Mouse (Mus musculus) midbrain, embryonic 11.5 days (tissue): ENCODE measurements around the gene Ccl27b. TPM values are rescaled to one million over a fixed set of nuclear protein-coding genes. Genes with fewer than 3 reads are reported as not detected.
"Not testable (repeated sequence)": the region's sequence is repeated elsewhere in the genome, so short reads cannot be mapped to it uniquely, and the experiment has no call there.

ENCODE experiments used
- ATAC-seq: fragments of 200-750 bp; cut with Nextera tagmentation; 2 replicates; pipeline ENCODE4 v1.8.0; 2017; ENCODE audit warnings: moderate TSS enrichment, moderate library complexity; ENCODE audit not compliant: low FRiP score
- DNase-seq: peaks from one replicate; pipeline ENCODE4 v3.0.0; 2015; ENCODE audit warnings: low spot score; ENCODE audit errors: missing footprints
- H3K27ac ChIP-seq: fragments of 300-500 bp; sonication (generic); 2 replicates; pipeline ENCODE4 v1.5.1; 2014; ENCODE audit warnings: low read depth, low read length
- H3K27me3 ChIP-seq: fragments of 300-500 bp; sonication (generic); 2 replicates; pipeline ENCODE4 v1.6.1; 2014; ENCODE audit warnings: mild to moderate bottlenecking, low read length, moderate library complexity, mixed read lengths; ENCODE audit not compliant: control insufficient read depth, insufficient read depth
- H3K36me3 ChIP-seq: fragments of 300-500 bp; sonication (generic); 2 replicates; pipeline ENCODE4 v1.6.1; 2014; ENCODE audit warnings: mild to moderate bottlenecking, low read length, moderate library complexity, mixed read lengths; ENCODE audit not compliant: control insufficient read depth, insufficient read depth
- H3K4me1 ChIP-seq: fragments of 300-500 bp; sonication (generic); 2 replicates; pipeline ENCODE4 v1.6.1; 2014; ENCODE audit warnings: low read length; ENCODE audit not compliant: control insufficient read depth, insufficient read depth
- H3K4me2 ChIP-seq: fragments of 300-500 bp; sonication (generic); 2 replicates; pipeline ENCODE4 v1.6.1; 2014; ENCODE audit warnings: mild to moderate bottlenecking, moderate library complexity
- H3K4me3 ChIP-seq: fragments of 300-500 bp; sonication (generic); 2 replicates; pipeline ENCODE4 v1.5.1; 2014; ENCODE audit warnings: low read depth, low read length
- H3K9ac ChIP-seq: fragments of 300-500 bp; sonication (generic); 2 replicates; pipeline ENCODE4 v1.6.1; 2014; ENCODE audit warnings: low read length
- H3K9me3 ChIP-seq: fragments of 300-500 bp; sonication (generic); 2 replicates; pipeline ENCODE4 v1.6.1; 2016; ENCODE audit warnings: low read length; ENCODE audit not compliant: control insufficient read depth
- WGBS: fragments of 180-500 bp; shearing (Covaris S2); extraction: QIAGEN DNeasy Blood & Tissue Kit; methylation state at CpG from one replicate; pipeline ENCODE4 v1.1.7; 2014; 5-methylcytosine and 5-hydroxymethylcytosine counted together
- polyA plus RNA-seq: library from polyadenylated mRNA; unstranded; fragments of >200 nt; fragmentation: Nextera tagmentation; extraction: Ambion mirVana; gene quantifications from 2 replicates; pipeline ENCODE4 v1.2.1, GENCODE M21; 2014

Gene Ccl27b
- not detected in 2 replicates for polyA plus RNA-seq

DNA sequence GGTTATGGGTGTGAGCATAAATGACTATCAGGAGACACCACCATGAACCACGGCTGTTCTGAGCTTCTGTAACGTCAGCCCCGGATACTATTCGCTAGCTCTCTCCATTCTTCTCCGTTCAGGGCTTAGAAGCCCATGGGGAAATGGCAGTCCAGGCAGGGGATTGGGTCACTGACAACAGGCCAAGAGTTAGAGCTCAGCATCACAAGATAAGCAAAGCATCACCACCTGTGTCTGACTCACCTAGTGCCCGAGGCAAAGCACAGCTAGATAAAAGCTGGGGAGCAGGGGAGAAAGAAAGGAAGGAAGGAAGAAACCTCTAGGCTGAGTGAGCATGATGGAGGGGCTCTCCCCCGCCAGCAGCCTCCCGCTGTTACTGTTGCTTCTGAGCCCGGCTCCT is at the start of gene Ccl27b:
Gene Ccl27b (plus strand): TSS at position 301 of the 400 bp plus-strand sequence.
- not testable (repeated sequence) for DNase-seq, H3K4me2 ChIP-seq, H3K27me3 ChIP-seq, H3K36me3 ChIP-seq, H3K4me1 ChIP-seq, H3K9ac ChIP-seq, H3K4me3 ChIP-seq, H3K27ac ChIP-seq, ATAC-seq, H3K9me3 ChIP-seq
- WGBS: no CpG with 5 or more reads among the region's 9 CpGs

DNA sequence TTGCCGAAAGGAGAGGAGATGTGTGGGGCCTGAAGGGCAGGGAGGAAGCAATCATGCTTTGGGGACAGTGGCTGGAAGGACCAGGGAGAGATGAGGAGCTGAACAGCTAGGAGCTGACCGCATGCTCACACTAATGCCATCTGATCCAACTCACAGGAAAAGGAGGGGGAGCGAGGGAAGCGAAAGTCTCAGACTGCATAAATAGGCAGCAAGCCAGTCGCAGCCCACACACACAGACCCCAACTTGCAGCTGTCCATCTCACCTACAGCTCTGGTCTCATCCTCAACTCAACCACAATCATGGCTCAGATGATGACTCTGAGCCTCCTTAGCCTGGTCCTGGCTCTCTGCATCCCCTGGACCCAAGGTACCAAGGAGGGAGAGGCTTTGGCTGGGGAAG is 43.2 kb upstream of the Ccl27b start, which contains the start of gene Gm10591:
Gene Gm10591 (plus strand): TSS at position 301 of the 400 bp plus-strand sequence.
- H3K4me2 ChIP-seq, H3K27ac ChIP-seq, H3K9ac ChIP-seq, ATAC-seq, H3K36me3 ChIP-seq, H3K27me3 ChIP-seq, H3K9me3 ChIP-seq, H3K4me3 ChIP-seq, H3K4me1 ChIP-seq, DNase-seq: not testable (repeated sequence)
- WGBS: no CpG with 5 or more reads among the region's 5 CpGs

DNA sequence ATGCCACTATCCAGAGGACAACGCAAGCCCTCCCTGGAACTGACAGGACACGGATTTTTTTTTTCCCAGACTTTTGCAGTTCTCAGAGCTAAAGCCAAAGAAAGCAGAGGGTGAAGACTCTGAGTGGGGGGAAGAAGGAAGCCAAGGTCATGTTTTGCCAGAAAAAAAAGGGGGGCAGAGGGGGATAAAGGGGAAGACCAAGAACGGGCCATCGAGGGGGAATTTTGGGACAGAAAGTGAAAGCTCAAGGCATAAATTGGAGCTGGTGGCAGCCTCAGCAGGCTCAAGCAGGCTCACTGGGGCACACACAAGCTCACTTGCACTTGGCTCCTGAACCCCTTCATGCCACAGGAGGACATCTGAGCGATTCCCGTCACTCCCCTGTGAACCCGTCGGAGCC is 25.6 kb upstream of the Ccl27b start, which contains the start of gene Gm2564:
Gene Gm2564 (plus strand): TSS at position 301 of the 400 bp plus-strand sequence.
- not testable (repeated sequence) for H3K36me3 ChIP-seq, H3K27me3 ChIP-seq, H3K4me3 ChIP-seq, DNase-seq, H3K4me2 ChIP-seq, H3K4me1 ChIP-seq, H3K9me3 ChIP-seq, ATAC-seq, H3K9ac ChIP-seq, H3K27ac ChIP-seq
- WGBS: no CpG with 5 or more reads among the region's 8 CpGs

DNA sequence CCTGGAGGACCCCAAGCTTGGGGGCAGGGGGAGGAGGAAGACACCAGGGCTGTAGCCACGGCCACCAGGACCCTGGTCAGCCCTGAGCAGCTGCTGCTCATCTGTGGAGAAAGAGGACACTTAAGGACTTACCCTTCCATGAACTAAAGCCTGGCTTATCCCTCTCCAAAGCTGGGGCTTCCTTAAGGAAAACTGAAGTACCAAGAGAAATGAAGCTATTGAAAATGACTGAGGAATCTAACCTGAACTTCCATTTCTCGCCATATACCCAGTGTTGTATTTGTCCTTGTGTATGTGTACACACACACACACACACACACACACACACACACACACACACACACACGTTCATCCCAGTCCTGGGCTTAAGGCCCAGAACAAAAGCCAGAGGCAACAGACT is 6.7 kb downstream of the Ccl27b start, which contains the start of gene Il11ra2:
Gene Il11ra2 (minus strand): TSS at position 101 of the 400 bp plus-strand sequence.
- not testable (repeated sequence) for ATAC-seq, H3K9me3 ChIP-seq, H3K4me3 ChIP-seq, H3K9ac ChIP-seq, H3K4me1 ChIP-seq, DNase-seq, H3K4me2 ChIP-seq, H3K27me3 ChIP-seq, H3K36me3 ChIP-seq, H3K27ac ChIP-seq
- WGBS: no CpG with 5 or more reads among the region's 3 CpGs

DNA sequence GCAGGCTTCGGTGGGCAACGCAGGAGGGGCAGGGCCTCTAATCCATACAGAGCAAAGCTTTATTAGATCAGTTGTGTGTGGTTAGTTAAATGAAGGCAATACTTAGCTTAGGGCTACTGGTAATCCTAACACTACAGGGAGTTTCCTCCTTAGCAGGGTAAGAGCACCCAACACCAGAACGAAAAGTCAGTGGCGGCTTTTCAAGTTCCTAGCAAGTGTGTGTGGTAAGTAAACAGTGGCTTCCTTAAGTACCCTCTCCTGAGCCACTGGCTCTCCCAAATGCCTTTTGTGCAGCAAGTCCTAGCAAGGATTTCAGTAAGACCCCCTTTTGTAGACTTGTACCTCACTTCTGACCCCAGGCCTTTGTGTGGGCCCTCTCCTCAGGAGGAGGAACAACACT is 20.4 kb downstream of the Ccl27b start:
- no CpG with 5 or more reads among the region's 4 CpGs for WGBS
- H3K27ac ChIP-seq, H3K4me2 ChIP-seq, DNase-seq, H3K36me3 ChIP-seq, H3K9ac ChIP-seq, H3K9me3 ChIP-seq, H3K27me3 ChIP-seq, H3K4me1 ChIP-seq, ATAC-seq, H3K4me3 ChIP-seq: not testable (repeated sequence)

DNA sequence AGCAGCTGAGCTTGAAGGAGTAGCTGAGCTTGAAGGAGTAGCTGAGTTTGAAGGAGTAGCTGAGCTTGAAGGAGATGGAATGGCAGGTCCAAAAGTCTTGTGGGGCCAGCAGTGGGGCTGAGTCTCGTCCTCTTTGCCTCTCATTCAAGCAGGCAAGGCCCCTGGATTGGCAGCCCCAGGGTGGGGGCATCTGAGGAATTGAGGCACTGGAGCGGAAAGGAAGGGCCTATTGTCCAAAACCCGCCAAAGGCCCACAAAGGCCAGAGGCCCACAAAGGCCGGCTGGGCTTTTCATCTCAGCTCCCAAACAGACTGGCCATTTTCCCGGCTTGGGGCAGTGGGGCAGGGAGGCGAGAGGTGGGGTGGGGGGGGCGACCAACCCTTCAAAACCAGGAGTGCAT is 24.3 kb downstream of the Ccl27b start:
- H3K9me3 ChIP-seq, H3K27ac ChIP-seq, H3K9ac ChIP-seq, H3K36me3 ChIP-seq, H3K27me3 ChIP-seq, H3K4me3 ChIP-seq, H3K4me2 ChIP-seq, H3K4me1 ChIP-seq, DNase-seq: not testable (repeated sequence)
- no CpG with 5 or more reads among the region's 7 CpGs for WGBS
- peak; percentile 60 for ATAC-seq

DNA sequence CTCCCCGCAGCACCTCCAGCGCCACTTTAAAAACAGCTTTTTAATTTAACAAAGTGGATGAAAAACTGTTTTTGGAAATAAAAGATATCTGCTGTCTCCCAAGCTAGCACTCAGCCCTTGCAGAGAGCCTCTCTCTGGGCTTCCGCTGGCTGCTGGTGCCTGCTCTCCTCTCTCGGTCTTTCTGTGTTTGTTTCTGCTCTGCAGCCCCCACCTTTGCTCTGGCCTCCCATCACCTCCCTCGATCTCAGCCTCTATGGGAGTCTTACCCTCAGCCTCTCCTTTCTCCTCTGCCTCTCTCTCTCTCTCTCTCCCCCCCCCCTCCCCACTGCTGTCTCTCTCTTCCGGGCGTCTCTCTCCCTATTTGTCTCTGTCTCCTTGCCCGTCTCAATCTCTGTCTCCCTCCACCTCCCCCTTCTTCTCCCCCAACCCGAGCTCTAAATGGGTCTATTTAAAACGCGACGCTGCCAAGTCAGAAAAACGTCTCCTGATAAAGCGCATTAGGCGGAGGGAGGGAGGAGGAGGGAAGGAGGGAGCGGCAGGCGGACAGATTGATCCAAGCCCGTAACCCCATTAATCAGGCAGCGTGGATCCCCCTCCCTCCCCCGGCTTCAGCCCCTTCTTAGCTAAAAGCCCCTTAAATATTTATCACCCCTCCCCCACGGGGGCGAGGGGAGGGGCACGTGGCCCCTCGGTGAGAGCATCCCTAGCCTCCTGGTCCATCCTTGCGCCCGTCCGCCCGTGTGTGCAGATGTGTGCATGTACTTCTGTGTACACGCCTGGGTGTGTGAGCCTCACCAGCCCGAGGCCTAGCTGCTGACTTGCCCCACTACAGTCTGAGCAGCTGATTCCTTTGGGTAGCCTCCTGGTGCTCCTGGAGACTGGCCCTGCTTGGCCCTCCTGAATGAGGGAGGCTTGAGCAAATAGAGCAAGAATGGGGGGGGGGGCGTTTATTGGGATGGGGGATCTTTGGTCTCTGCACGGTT is 25.6 kb downstream of the Ccl27b start:
- not testable (repeated sequence) for H3K4me1 ChIP-seq, H3K9me3 ChIP-seq, H3K27me3 ChIP-seq, H3K36me3 ChIP-seq, H3K4me3 ChIP-seq, DNase-seq, H3K9ac ChIP-seq, H3K4me2 ChIP-seq, H3K27ac ChIP-seq
- ATAC-seq: peak; percentile 77
- no CpG with 5 or more reads among the region's 32 CpGs for WGBS

DNA sequence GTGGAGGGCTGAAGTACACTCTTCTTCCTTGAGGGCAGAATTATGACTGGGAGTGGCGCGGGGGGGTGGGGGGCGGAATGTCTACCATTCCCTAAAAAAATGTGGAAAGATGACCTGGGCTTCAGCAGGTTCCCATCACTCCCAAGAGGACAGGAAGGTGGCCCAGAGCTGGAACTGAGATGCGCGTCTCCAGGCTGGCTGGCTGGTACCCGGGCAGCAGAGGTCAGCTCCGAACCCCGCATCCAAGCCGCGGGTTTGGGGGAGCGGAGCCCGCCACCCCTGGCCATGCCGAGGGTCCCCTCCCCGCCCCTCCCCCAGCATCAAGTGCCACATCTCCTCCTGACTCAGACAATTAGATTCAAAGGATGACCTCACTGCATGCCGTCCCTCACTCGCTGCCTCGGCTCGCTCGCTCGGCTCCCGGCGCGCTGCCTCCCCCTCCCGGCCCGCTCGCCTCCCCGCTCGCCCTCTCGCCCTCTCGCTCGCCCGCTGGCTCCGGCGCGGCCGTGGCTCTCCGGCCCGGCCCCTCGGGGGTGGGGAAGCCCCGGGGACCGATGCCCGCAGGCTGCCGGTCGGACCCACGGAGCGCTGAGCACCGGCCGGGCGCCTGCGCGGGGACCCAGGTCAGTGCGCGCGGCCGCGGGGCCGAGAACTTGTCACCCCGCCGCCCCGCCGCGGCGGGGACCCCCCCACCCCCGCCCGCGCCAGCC is 26.6 kb downstream of the Ccl27b start:
- DNase-seq, H3K27me3 ChIP-seq, H3K4me3 ChIP-seq, H3K4me2 ChIP-seq, H3K9me3 ChIP-seq, H3K36me3 ChIP-seq, H3K27ac ChIP-seq, H3K9ac ChIP-seq, H3K4me1 ChIP-seq: not testable (repeated sequence)
- no CpG with 5 or more reads among the region's 66 CpGs for WGBS
- peak; percentile 74 for ATAC-seq

DNA sequence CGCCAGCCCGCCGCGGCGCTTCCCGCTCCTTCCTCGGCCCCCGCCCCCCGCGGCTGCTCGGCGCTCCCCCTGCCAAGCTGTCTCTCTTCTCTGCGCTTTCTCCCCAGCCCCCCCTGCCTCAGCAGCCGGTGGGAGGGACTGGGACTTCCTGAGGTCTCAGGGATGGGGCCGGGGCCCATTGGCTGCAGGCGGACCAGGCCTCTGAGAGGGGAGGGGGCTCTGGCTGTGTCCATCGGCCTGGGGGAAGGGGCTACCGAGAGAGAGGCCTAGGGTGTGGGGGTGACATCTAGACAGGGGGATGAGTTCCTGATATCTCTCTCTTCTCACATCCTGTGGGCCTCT is 27.1 kb downstream of the Ccl27b start:
- not testable (repeated sequence) for H3K9me3 ChIP-seq, H3K9ac ChIP-seq, H3K4me2 ChIP-seq, DNase-seq, H3K4me1 ChIP-seq, H3K36me3 ChIP-seq, H3K27ac ChIP-seq, H3K27me3 ChIP-seq, H3K4me3 ChIP-seq
- peak; percentile 73 for ATAC-seq
- WGBS: no CpG with 5 or more reads among the region's 18 CpGs
